Mouse (Mus musculus) monocyte, adult 5-6 weeks (primary cell): Measurements from ENCODE around the gene Krtap26-1. TPM values are rescaled to one million over a fixed set of nuclear protein-coding genes. Genes with fewer than 3 reads are reported as not detected.
A peak's percentile ranks its signal among the peaks of the same experiment; 100 is the strongest.

Experiments used
- ATAC-seq: fragments of 153-309, 156-312 bp; replicated peaks from 2 replicates; pipeline ENCODE4 v1.8.0; 2017; ENCODE audit warnings: mild to moderate bottlenecking; ENCODE audit not compliant: low TSS enrichment, insufficient number of reproducible peaks, severe bottlenecking, poor library complexity, low FRiP score
- total RNA-seq: library from RNA; stranded (forward); fragments of 200-1000, 200-491, 200-594 nt; gene quantifications from 3 replicates; pipeline ENCODE4 v1.2.3, GENCODE M21; 2017

Gene Krtap26-1
- total RNA-seq, result not detected in 3 replicates

- 0 out of 2 replicates have a peak, but pooled peaks have one; percentile 17 for ATAC-seq
These were observed at the start of gene Krtap26-1 for GRCm38 (mm10) chr16:88647358-88647846. Krtap26-1 (minus strand) TSS chr16:88647796.

DNA sequence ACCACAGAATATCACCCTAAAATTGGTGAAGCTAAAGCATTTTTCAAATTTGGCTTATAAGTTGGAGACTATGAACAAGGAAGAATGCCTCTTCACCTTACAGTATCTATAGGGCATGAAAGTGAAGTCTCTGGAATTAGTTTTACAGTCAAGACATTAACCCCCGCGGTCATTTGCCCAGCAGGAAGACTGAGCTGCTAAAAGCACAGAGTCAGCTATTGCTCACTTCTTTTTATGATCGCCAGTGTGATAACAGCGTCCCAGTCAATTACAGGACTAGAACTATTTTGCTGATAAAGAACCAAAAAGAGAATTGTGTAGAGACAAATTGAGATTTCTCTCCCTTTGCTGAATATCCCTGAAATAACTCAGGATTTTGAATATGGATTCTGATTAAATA lies 48.7 kb upstream of the Krtap26-1 start:
- no peak for ATAC-seq

- ATAC-seq, result no peak
These were observed 33.7 kb upstream of the Krtap26-1 start for GRCm38 (mm10) chr16:88681282-88681681.

DNA sequence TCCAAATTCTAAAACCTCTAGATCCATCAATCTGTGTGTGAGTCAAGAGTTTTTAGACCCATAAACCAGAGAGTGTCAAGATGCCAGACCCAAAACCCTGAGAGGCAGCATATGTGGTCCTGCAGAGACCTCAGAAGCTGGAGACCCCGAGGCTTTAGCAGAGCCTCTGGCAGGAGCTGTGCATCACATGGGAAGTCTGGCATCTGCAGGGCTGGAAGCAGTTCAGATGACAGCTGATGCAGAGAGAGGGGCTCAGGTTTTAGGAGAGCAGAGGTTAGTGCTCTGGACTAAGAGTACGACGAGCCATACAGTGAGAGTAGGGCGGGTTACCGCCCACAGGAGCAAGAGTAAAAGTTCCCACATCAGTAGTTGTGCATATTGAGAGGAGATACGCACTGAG lies 31.5 kb upstream of the Krtap26-1 start:
- no peak for ATAC-seq

DNA sequence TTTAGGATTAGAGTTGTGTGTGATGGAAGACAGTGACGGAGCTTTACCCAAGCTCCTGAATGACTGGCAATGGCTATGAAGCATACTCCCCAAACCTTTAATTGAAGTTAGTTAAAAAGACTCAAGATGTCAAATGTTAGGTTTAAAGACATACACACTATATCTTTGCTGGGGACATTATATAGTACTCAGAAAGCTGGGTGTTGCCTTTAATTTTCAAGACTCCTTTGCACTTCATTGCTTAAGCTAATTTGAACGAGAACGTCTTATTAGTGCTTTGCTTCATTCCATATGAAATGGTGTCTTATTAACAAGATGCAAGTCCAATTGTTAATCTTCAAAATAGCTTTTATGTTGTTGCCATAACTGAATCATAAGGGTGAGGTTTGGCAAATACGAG lies 24.0 kb upstream of the Krtap26-1 start, which contains the start of gene Krtap27-1:
Gene Krtap27-1 (minus strand): TSS at position 101 of the 400 bp plus-strand sequence.
- ATAC-seq, result no peak

GRCm38 (mm10) chr16:88657426-88657825 lies 9.8 kb upstream of the Krtap26-1 start:
- ATAC-seq, result no peak

GRCm38 (mm10) chr16:88651952-88652351 lies 4.4 kb upstream of the Krtap26-1 start:
- no peak for ATAC-seq

DNA sequence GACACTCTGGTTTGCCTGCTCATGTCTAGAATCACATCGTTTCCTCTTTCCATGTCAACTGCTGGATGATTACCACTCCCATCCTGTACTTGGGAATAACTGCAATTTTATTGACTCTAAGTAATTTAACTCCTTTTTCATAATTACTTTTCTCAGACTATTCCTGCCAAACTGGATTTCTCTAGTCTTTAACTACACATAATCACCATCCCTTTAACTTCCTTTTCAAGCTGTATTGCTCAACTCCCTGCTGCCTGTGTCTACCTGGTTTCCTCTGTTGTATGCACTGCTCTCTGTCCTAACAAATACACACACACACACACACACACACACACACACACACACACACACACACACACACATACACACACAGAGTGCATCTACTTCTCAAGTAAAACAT lies 3.5 kb upstream of the Krtap26-1 start:
- ATAC-seq, result no peak

GRCm38 (mm10) chr16:88646366-88647111 lies 1.1 kb downstream of the Krtap26-1 start:
- ATAC-seq, result no peak

DNA sequence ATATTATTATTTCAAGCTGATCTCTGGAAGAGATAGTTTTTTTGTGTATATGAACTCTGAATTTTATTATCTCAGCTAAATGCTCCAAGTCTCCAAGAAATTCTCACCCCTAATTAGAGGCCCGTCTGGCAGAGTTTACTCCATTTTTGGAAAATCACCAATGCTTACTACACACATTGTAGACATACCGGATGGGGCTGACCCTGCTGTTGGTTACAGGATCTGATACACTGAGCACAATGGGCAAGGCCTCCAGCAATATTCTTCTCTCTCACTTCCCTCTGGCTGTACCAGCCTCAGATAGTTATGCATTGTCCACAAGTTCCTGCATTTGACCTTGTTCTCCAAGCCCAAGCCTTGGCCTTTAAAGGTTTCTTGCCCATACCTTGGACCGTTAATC lies 7.5 kb downstream of the Krtap26-1 start:
- no peak for ATAC-seq

- ATAC-seq, result no peak
These were observed 12.5 kb downstream of the Krtap26-1 start for GRCm38 (mm10) chr16:88635142-88635541.

DNA sequence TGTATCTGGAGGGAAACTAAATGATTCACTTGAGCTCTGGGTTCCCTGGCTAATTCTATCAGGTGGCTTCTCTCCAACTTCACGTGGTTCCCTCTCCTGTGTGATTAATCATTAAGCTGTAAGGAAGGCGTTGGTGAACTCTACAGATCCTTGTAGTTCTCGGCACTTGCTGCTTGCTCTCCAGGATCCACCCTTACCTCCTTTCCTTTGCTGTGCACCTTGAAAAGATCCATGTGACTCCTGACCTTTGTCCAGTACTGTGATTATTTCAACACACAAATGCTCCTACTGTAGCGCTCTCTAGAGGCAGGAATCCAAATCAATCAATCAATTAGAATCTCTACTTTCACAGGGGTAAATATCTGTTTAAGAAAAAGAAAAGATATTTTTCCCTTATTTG lies 16.1 kb downstream of the Krtap26-1 start:
- ATAC-seq, result no peak

DNA sequence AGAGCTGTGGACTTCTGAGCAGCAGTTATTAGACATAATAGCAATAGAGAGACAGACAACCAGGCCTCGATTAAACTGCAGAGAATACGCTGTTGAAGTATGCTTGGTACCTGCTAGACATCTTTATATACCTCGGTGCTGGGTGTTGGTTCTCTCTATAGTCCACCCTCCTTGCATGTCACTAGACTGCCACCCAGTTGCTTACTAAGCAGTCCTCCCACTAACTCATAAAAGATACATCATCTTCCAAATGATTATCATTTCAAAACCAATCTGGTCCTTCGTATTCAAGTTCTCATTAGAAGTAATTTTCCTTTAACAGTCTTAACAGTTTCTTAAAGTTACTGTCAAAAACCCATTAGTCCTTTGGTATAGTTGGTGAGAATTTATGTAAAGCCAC lies 20.0 kb downstream of the Krtap26-1 start, which contains the start of gene 2310079G19Rik:
Gene 2310079G19Rik (minus strand): TSS at position 101 of the 400 bp plus-strand sequence.
- ATAC-seq, result no peak

DNA sequence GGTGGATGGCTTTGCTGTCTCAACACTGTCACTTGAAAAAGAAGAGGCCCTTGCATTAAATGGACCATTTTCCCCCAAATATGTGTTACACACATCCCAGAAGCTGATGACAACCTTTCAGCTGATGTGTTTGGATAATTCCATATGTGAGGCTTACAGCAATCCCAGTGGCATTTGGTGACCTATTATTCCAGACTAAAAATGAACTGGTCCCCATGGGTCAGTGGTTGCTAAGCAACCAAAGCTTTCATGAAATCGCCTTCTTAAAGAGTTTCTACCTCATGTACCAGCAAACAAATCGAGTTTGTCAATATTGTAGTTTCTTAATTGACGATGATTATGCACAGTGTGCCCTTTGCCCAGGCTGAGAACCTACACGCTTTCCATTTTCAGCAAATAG lies 34.9 kb downstream of the Krtap26-1 start:
- ATAC-seq, result no peak

DNA sequence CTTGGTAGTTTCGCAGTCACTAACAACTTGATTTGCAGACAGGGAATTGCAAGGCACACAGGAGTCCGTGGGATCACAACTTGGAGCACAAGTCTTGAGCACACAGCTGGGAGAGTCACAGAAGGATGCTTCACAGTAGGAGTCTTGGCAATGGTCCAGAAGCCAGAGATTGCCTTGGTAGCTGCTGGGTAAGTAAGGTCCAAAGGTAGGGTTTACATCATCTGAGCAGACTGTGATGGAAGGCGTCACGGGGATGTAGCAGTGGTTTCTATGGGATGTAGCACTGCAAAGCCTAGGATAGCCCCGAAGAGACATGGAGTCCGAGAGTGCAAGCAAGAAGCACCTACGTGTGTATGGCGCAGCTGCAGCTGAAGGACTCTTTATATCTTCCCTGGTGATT lies 35.7 kb downstream of the Krtap26-1 start, which contains the start of gene Krtap24-1:
Gene Krtap24-1 (minus strand): TSS at position 358 of the 400 bp plus-strand sequence.
- ATAC-seq, result no peak

DNA sequence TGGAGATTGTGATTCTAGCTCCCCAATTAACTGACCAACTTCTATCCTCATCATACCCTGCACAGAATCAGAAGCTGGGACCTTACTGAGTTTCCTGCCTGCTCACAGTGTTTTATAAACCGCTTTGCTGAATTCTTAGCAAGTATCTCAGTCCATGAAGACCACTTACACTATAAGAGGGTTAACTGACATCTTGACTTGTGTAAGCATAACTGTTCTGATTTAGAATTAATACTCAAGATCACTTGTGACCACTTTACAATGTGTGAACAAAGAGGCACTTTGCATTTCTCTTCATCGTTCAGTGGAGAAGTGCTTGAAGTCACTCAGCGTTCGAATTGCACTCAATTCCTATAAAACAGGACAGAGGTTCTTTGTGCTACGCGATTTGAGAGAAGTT lies 43.0 kb downstream of the Krtap26-1 start:
- no peak for ATAC-seq

DNA sequence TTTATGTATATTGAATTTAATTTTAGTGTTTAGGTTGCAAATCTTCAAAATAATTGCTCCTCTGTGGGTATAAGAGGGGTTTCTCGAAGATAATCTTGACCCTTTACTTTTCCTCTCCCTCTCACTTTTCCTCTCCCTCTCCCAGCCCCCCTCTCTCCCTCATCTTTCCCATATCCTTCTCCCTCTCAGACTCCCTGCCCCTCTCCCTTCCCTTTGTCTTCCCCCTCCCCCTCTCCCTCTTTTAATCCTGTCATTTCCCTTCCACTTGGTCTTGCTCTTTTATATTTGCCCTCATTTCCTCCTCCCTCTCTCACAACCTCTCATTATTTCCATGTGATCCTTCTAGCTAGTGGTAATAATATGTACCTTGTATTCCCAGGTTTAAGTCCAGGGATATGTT lies 45.1 kb downstream of the Krtap26-1 start:
- no peak for ATAC-seq

DNA sequence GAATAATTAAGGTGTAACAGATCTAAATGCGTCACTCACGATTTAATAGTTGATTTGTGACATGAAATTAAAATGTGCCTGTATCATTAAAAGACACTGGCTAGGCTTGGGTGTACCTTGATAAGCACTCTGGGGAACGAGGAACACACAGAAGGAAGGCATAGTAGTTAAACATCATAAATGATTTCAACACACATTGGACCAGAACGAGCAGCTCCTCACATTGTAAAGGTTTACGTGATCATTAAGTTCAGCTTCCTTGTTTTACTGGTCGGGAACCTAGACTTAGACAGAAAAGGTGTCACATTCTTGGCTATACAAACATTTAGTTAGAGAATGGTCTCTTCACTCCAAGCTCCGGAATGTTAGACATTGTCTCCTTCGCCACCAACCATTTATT lies 47.3 kb downstream of the Krtap26-1 start:
- no peak for ATAC-seq

DNA sequence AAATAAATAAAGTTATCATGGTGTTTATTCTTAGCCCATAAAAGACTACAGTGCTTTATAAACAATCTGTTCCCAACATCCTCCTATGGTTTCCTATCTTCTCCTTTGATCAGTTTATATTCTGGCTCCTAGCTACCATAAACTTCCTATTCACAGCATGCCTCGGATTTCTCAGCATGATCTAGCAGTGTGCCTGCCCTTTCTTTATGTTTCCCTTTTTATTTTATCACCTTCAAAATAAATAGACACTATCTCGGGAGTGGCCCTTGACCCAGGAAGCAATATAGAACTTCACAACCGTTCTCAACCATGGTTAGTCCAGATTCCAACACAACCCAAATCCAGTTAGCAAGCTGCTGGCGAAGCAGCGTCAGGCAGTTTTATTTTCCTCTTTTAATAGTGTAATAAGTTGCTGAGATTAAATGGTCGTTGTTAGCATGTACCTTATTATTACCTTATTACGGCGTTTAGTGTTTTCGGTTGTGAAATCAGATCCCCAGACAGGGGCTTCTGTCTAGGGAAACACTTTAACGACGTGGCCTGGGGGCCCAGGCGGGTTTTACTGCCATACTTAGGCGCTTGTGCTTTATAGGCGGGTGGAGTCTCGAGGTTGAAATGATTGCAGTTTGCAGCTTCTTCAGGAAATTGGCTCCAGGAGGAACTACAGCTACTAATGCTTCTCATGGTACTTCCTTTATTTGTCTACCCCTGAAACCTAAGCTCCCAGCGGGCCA lies 47.9 kb downstream of the Krtap26-1 start:
- ATAC-seq, result no peak
